Mouse (Mus musculus): ENCODE measurements around the gene Frmd4b. TPM values are rescaled to one million over a fixed set of nuclear protein-coding genes. Genes with fewer than 3 reads are reported as not detected.

Gene Frmd4b
- polyA plus RNA-seq, 1 experiment = 8.3 TPM

DNA sequence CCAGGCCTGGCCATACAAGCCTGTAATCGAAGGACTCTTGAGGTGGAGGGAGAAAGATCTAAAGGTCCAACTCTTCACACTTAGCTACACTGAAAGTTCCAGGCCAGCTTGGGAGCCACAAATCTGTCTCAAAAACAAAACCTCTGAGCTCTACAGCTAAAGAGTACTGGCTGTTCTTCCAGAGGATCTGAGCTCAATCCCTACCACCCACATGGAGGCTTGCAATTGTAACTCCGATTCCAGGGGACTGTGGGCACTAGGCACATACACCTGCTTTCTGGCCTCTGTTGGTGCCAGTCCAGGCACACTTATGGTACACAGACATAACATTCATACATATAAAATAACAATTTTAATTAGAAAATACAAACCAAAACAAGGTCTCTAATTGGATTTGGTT, 271.4 kb downstream of the Frmd4b start:
- WGBS = 71% methylated on average over 2 of the region's 2 CpGs

DNA sequence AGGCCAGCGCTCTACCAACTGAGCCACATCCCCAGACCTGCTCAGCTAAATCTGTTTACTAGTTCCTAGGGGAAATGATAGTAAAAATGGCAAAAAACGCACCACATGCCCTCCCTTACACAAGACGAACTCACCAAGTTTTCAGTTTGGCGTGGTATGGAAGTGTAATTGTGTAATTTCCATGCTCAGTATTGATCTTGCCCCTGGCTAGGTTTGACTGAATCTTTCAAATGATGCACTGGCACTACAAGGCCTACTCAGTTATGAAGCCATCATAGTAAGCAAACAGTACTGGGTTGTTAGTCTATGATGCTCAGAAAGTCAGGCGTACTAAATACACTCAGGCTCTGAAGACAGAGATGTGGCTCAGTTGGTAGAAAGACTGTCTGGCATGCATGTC, 275.2 kb downstream of the Frmd4b start:
- WGBS = 62% methylated on average over 5 of the region's 5 CpGs
- DNase-seq (ENCODE audit: low read depth, low spot score) = no peak

More for the DNA sequence above, 271.4 kb downstream of the Frmd4b start:
- DNase-seq (ENCODE audit: low read depth, low spot score) = no peak

DNA sequence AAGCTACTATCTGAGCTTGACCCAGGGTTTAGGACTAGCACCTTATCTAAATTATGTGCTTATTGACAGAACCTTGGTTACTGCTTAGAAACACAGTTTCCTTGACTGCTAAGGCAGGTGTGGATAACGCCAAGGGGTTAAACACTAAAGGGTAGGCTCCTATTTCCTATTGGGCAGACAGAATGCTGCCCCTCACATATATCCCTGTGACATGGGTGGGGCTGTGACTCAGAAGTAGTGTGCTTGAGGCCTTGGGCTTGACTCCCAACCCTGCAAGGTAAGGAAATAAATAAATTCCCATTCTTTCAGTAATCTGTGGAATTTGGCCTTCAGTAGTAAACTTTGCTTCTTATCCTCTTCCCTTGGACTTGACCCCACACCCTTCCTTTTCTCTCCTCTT, 275.7 kb downstream of the Frmd4b start:
- 33% methylated on average over 1 of the region's 1 CpGs for WGBS
- no peak for DNase-seq (ENCODE audit: low read depth, low spot score)

DNA sequence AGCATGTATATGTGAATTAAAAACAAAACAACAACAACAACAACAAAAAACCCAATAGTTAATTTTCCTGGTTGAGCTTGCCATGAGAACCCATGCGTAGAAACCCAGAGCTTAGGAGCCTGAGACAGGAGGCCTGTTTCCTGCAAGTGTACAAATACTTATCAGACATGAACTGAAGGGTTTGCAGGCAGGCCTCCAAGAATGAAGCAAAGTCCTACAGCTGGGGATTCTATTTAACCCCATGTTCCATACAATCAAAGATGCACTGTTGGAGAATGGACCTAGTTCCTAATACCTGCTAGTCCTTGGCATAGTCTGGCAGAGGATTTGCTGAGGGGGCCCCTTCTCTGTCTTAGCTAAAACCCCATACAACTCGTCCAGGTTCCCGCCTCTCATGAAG, 276.2 kb downstream of the Frmd4b start:
- no peak for DNase-seq (ENCODE audit: low read depth, low spot score)
- WGBS = 33% methylated on average over 3 of the region's 3 CpGs

DNA sequence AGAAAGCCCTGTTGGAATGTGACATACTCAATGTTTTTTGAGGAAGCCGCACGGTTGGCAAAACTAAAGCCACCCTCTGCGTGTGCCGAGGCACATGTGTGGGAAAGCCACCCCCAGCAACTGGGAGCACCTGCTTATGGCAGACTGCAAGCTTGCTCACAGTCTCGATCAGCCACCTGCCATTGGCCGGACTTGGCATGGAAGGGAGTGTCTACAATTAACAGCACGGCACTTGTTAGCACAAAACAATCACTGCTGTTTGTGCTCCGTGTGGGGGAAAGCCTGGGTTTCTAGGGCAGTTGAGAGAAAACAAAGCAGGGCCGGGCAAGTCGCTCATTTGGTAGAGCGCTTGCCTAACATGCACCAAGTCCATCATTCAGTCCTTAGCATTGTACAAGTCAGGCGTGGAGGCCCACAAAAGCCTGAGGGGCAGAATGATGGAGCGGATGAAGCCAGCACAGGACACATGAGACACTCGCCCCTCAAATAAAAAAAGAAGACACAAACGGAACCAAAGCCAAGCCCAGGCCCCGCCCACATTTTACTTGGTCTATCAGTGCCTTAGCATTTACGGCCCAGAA, 277.0 kb downstream of the Frmd4b start:
- DNase-seq (ENCODE audit: low read depth, low spot score) = no peak
- 39% methylated on average over 17 of the region's 17 CpGs for WGBS

DNA sequence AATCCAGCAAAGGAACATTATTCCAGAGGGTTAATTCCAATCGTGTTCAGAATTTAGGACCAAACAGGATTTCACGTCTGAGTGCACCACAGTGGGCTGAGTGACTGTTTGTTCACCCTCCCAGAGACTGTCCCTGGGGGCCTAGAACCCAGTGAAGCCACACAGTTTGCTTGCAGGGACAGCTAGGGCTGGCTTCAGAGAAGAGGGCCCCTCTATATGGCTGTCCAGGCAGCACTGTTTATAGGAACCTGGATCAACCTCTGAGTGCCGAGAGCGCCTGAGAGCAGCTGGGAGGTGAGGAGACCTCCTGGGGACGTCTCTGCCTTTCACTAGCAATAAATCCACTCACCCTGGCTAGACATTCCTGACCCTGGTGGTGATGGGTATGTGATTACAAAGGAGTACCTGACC, 278.1 kb downstream of the Frmd4b start:
- 54% methylated on average over 5 of the region's 5 CpGs for WGBS
- DNase-seq (ENCODE audit: low read depth, low spot score) = no peak

DNA sequence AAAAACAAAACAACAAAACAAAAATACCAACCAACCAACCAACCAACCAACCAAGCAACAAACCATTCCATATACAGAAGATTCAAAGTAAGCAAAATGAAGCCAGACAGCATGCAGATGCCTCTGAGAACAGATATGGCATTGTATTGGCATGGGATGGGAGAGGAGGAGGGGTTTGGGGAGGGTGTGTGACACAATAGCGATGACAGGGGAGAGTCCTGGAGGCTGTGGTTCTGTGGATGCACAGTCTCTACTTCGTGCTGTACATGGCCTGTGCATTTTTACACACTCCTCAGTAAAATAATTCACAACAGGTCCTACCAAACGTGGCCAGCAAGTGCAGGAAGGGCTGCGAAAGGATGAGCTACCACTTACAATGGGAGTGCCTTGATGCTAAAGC, 278.5 kb downstream of the Frmd4b start:
- no peak for DNase-seq (ENCODE audit: low read depth, low spot score)
- WGBS = 56% methylated on average over 4 of the region's 4 CpGs

DNA sequence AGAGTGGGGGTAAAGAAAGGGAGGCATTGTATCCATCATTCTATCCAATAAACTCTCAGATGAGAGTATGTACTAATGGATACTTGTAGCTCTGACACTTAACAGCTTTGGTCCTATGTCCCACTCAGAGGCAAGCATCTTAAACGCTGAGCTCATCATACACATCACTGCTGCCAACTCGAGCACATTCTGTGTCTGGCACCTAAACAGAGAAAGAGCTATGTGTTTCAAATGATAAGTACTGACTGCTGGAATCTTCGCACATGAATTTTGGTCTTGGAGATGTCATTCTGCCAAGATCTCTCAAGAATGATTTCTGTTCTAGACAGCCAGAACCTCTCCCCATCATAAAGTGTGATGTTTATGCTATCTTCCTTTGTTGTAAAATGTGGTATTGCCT, 284.0 kb downstream of the Frmd4b start:
- 66% methylated on average over 3 of the region's 3 CpGs for WGBS
- no peak for DNase-seq (ENCODE audit: low read depth, low spot score)

DNA sequence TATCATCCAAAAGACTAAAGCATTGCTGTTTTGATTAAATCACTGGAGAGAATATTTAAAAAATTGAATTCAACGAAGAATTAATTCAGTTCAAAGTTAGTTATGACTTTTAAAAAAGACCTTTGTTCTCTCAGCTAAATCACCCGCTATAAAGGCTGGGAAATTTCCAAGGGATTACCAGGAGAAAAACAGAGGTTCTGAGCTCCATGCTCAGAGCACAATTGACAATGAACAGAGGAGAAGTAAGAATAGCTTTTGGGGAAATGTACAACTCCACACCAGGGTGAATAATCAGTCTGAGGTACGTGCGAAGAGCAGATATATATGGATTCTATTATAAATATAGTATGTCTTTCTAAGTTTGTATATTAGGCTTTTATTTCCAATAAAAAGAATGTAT, 293.4 kb downstream of the Frmd4b start:
- no peak for DNase-seq (ENCODE audit: low read depth, low spot score)
- WGBS = 54% methylated on average over 4 of the region's 4 CpGs

DNA sequence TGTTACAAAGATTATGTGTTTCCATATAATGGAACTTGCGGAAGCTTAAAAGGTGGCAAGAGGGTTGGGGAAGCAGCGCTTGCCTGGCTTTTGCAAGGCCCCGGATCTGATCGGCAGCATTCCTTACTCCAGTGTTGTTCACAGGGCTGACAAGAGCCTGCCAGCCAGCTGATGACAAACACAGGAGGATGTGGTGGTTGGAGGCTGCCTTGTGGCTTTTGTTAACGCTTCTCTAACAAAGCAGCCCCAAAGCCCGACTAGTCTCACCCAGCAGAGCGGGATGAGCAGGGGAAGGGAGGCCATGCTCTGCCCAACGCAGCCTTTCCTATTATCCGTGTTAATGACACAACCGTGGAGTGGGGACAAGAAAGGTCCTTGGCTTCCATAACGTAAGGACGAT, 295.2 kb downstream of the Frmd4b start:
- 90% methylated on average over 12 of the region's 12 CpGs for WGBS

DNA sequence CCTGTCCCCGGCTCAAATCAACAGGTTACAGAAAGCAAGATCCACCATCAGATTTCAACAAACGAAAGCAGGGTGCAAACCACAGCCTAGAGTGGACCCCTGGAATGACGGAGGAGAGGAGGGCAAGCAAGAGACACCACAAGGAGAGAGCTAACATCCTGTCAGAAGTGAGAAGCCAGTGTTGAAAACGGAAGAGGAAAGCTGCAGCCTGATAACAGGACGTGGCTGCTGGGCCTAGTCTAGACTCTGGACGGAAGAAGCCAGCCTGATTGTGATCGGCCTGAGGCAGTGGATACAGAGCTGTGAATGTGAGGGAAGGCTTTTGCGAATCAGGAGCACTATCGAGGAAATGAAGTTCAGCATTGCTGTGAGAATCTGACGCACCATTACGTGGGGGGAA, 296.2 kb downstream of the Frmd4b start:
- 82% methylated on average over 11 of the region's 11 CpGs for WGBS
- no peak for DNase-seq (ENCODE audit: low read depth, low spot score)

More for the DNA sequence above, 295.2 kb downstream of the Frmd4b start:
- DNase-seq (ENCODE audit: low read depth, low spot score) = no peak

DNA sequence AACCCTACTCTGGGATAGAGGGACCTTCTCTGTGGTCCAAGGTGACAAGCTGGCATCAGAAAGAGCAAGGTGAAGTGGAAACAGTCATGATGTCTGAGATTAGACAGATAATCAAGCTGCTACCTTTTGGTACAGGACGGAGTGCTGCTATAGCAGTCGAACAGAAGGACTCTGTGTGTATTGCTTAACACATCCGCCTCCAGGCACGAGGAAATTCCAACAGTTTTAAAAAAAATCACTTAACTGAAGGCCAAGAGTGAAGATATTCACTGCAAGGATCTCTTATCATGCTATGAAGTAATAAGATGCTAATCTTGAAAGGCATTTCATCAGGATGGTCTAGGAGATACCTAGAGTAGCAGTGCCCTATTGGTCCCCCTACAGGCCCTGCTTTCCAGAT, 298.3 kb downstream of the Frmd4b start:
- DNase-seq (ENCODE audit: low read depth, low spot score) = no peak
- 75% methylated on average over 4 of the region's 4 CpGs for WGBS

DNA sequence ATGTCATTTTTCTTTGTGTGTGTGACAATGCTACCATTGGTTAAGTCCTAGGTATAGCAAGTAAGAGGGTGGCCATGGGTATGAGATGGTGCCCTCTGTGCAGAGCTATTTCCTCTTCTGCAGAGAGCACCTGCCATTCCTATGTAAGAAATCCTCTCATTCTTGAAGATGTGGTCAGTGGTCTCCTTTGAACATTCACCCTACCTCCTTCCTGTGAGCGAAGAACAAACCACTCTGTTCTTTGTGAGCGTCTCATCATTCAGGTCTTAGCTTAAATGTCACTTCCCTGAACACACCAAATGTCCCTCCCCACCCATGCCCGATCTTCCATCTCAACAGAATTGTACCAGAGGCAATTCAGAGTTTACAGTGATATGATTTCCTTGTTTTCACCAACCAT, 299.4 kb downstream of the Frmd4b start:
- 56% methylated on average over 3 of the region's 3 CpGs for WGBS

DNA sequence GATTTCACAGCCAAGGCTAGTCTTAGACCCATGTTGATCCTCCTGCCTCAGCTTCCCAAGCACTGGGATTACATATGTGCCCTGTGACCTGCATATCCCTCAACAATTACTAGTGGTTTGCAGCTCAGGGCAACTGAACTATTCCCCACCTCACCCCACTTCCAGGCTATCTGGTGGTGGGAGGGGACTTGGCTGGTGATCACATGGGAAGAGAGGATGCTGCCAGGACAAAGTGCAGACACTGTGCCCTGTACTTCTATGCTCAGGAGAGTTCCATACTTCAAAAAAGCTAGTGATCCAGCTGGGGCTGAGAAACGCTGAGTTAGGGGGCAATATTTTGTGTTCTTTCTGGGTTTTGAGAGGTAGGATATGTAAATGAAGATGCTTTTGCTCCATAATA, 300.6 kb downstream of the Frmd4b start:
- DNase-seq (ENCODE audit: low read depth, low spot score) = no peak
- 48% methylated on average over 1 of the region's 1 CpGs for WGBS

More for the DNA sequence above, 299.4 kb downstream of the Frmd4b start:
- DNase-seq (ENCODE audit: low read depth, low spot score) = no peak

DNA sequence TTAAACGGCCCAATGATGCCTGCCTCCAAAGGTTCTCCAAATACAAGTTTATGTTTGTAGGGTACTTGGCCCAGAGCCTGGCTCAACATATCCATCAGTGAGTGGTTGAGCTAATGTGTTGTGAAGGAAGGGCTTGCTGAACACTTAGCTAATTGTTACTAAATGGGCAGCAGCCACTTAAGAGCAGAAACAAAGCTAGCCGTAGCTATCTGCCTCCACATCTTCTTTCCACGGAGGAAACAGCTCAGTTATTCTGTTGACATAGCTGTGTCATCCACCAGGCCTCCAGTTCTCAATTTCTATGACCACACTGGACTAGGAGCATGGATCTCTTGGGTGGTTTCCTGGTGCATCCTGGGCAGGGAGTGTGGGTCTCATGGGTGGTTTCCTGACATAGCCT, 302.0 kb downstream of the Frmd4b start:
- no peak for DNase-seq (ENCODE audit: low read depth, low spot score)
- 24% methylated on average over 3 of the region's 3 CpGs for WGBS

DNA sequence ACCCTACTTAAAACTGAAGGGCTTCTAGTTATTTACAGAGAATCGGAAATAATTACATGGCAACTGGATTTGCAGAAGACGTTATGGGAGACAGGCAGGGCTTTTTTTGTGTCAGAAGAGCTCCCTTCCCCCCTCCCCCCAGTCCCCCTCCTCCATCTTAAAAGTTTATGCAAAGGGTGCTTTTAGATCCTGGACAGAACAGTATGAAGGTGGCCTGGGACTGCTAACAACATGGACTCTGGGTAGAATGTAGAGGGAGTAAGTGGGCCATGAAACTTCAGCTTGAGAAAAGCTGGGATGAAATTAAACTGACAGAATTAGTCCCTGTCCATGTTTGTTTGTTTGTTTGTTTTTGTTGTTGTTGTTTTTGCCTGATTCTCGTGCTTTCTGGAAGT, 304.8 kb downstream of the Frmd4b start:
- under 1% methylated on average over 3 of the region's 3 CpGs for WGBS
- no peak for DNase-seq (ENCODE audit: low read depth, low spot score)

DNA sequence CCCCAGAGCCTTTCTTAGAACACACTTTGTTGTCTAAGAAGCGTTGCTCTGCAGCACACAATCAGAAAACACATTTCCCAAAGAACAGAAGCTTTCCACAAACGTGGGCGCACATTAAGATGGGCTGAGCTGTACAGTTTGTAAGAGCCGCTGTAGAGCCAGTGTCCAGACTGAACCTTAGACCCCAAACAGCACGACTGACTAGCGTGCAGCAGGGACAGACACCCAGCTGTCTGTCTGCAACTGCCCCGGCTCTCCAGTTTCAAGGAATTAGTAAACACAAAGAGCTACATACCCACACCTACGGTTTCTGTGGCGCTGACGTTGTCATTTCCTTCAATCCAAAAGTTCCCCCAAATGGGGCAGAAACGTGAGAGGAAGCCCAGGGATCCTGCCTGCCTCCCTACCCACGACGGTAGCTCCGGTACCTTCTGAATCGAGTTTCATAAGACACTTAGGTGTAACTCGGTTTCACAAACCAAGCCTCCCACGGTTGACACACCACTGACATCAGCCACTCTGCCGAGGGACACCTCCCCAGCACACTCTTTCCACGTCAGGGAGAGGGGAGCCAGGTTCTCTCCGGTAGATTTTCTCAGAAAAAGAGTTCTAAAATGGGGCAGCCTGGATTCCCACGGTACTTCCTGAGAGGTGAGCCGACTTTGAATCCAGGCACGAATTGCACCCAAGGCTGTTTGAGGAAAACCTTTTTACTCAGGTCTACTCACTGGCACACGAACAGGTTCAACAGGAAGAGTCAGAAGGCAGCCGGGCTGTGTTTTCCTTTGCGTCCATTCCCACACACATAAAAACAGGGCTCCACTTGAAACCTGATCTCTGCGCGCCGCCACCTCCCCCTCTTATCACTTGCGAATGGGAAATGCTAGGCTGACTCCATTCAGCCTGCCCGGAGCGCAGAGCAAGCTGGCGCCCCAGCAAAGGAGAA, 305.5 kb downstream of the Frmd4b start:
- 3% methylated on average over 33 of the region's 33 CpGs for WGBS

DNA sequence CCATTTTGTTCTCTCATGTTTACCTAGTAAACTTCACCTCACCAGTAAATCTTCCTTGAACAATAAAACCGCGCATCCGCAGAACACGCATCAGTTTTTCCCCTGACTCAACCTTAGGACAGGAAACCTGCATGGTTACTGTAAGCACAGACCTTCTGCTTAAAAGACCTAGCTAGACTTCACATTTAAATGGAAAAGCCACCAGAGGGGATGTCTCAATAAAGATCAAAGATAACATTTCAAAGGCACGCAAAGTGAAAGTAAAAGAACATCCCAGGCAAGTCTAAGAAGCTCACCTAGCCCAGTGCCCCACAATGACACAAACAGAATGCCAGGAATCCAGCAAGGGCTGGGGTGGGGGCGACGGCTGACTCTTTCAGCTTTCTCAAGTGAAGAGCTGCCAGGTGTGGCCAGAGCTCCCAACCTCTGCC, 306.4 kb downstream of the Frmd4b start:
- 23% methylated on average over 7 of the region's 7 CpGs for WGBS
- DNase-seq (ENCODE audit: low read depth, low spot score) = no peak

More for the DNA sequence above, 305.5 kb downstream of the Frmd4b start:
- no peak for DNase-seq (ENCODE audit: low read depth, low spot score)

DNA sequence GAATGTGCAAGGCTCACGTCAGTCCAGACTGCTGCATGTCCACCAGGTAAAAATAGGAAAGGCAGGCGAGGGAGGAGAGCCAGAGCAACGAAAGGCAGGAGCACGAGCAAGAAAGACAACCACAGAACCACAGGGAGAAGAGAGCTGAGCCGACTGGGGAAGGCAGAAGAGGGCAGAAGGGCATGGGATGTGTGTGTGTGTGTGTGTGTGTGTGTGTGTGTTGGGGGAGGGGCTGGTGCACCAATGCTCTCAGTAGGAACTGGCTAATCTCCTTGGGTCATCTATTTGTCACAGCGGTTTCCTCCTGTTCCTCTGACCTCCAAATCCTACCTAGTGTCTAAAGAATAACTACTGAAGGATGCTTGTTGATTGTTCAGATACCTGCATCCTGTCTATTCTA, 308.2 kb downstream of the Frmd4b start:
- WGBS = 62% methylated on average over 6 of the region's 6 CpGs
- DNase-seq (ENCODE audit: low read depth, low spot score) = no peak

DNA sequence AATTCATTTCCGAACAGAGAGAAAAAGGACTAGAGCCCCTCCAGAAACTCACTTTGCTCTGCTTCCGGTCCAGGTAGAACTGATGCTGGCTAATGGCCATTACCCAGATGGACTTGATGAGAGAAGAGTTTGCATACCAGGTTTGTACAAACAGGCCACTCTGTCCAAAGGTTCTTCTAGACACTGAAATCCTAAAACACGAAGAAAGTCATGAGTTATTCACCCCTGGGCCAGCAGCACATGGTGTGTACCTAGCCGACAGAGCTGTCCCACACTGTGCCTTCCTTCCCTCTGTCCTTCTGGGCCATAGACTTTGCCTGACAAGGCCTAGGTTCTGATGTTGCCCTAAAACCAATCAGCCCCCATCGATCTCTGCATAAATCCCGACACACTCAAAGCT, 308.8 kb downstream of the Frmd4b start:
- DNase-seq (ENCODE audit: low read depth, low spot score) = no peak
- WGBS = 81% methylated on average over 6 of the region's 6 CpGs

DNA sequence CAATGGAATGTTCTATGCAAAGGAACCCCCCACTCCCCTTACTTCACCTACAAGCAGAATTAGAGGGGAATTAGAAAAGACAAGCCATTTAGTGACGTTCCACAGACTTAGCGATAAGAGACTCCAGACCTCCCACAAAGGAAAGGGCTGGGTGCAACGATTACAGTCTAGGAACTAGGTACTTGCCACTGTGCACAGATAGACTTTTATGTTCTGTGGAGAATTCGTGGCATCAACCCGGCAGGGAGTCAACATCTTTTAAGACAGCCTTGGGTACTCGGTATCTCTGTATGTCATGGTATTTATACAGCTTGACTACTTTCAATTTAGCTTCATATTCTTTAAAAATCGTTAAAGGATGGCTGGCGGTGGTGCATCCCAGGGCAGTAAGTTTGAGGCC, 310.1 kb downstream of the Frmd4b start:
- DNase-seq (ENCODE audit: low read depth, low spot score) = no peak
- WGBS = 82% methylated on average over 8 of the region's 8 CpGs

Data from large intestine, adult 2 months (tissue).